Mouse (Mus musculus): ENCODE measurements around the gene Mipep. TPM values are rescaled to one million over a fixed set of nuclear protein-coding genes. Genes with fewer than 3 reads are reported as not detected.

The Mipep gene
- polyA plus RNA-seq, 2 experiments, result 7.5 to 12.6 TPM

GRCm38 (mm10) chr14:60747154-60747870 is 37.1 kb upstream of the Mipep start:
- ATAC-seq (ENCODE audit: insufficient read depth) (no peak), DNase-seq (ENCODE audit: low read depth in 3 of 3, low spot score in 3 of 3) (no peak)
- H3K4me2 ChIP-seq (ENCODE audit: low read depth), result no peak overlapping the region
- no peaks in the 10 kb centered on the region for H3K9me3 ChIP-seq (ENCODE audit: control insufficient read depth, low read length)
- 0 out of 4 replicates have a peak, but pooled peaks cover 0 to 6% of the 10 kb centered on the region in 2 experiments for H3K4me1 ChIP-seq (replicated peaks; ENCODE audit: control insufficient read depth in 2 of 2, insufficient read depth in 2 of 2, low read length in 1 of 2)
- no peak overlapping the region for H3K27ac ChIP-seq
- WGBS (ENCODE audit: insufficient replicate concordance), result 69% methylated on average over 21 of the region's 21 CpGs
- H3K4me3 ChIP-seq (ENCODE audit: insufficient read depth in 1 of 2, low read depth in 2 of 2, low read length in 2 of 2), result no peak overlapping the region
- H3K36me3 ChIP-seq (replicated peaks; ENCODE audit: control insufficient read depth, insufficient read depth, low read depth), result no peaks in the 10 kb centered on the region; the same call in 1 of the 2 replicates
- no peaks in the 10 kb centered on the region for H3K27me3 ChIP-seq (ENCODE audit: control insufficient read depth, insufficient read depth, low read length)
- TF ChIP-seq EP300 (IDR thresholded peaks at IDR 0.05; ENCODE audit: low read depth), result no peak
- no peak for TF ChIP-seq CTCF (IDR thresholded peaks at IDR 0.05; ENCODE audit: low read depth)
- no peak overlapping the region for H3K9ac ChIP-seq (replicated peaks)

GRCm38 (mm10) chr14:60749880-60750279 is 34.5 kb upstream of the Mipep start:
- Histone ChIP-seq H3K27me3 (ENCODE audit: control insufficient read depth, insufficient read depth, low read length) (no peaks in the 10 kb centered on the region), H3K9me3 (ENCODE audit: control insufficient read depth, low read length) (no peaks in the 10 kb centered on the region), H3K4me1 (replicated peaks; ENCODE audit: control insufficient read depth in 2 of 2, insufficient read depth in 2 of 2, low read length in 1 of 2) (0 out of 4 replicates have a peak, but pooled peaks cover 0 to 3% of the 10 kb centered on the region in 2 experiments), H3K4me2 (ENCODE audit: low read depth) (no peak overlapping the region), H3K27ac (no peak overlapping the region), H3K9ac (replicated peaks) (no peak overlapping the region), H3K36me3 (replicated peaks; ENCODE audit: control insufficient read depth, insufficient read depth, low read depth) (peaks cover 12% of the 10 kb centered on the region; the same call in 1 of the 2 replicates), H3K4me3 (ENCODE audit: insufficient read depth in 1 of 2, low read depth in 2 of 2, low read length in 2 of 2) (no peak overlapping the region)
- TF ChIP-seq CTCF (IDR thresholded peaks at IDR 0.05; ENCODE audit: low read depth) (no peak), EP300 (IDR thresholded peaks at IDR 0.05; ENCODE audit: low read depth) (no peak)
- no peak for DNase-seq (ENCODE audit: low read depth in 3 of 3, low spot score in 3 of 3)
- WGBS (ENCODE audit: insufficient replicate concordance), result 63% methylated on average over 12 of the region's 12 CpGs
- no peak for ATAC-seq (ENCODE audit: insufficient read depth)

- H3K27me3 ChIP-seq (ENCODE audit: control insufficient read depth, insufficient read depth, low read length), result no peaks in the 10 kb centered on the region
- 82% methylated on average over 16 of the region's 16 CpGs for WGBS (ENCODE audit: insufficient replicate concordance)
- H3K4me2 ChIP-seq (ENCODE audit: low read depth), result no peak overlapping the region
- DNase-seq (ENCODE audit: low read depth in 3 of 3, low spot score in 3 of 3), result no peak
- no peaks in the 10 kb centered on the region for H3K4me1 ChIP-seq (replicated peaks; ENCODE audit: control insufficient read depth in 2 of 2, insufficient read depth in 2 of 2, low read length in 1 of 2)
- TF ChIP-seq CTCF (IDR thresholded peaks at IDR 0.05; ENCODE audit: low read depth) (no peak), EP300 (IDR thresholded peaks at IDR 0.05; ENCODE audit: low read depth) (no peak)
- ATAC-seq (ENCODE audit: insufficient read depth), result no peak
- no peak overlapping the region for H3K9ac ChIP-seq (replicated peaks)
- H3K9me3 ChIP-seq (ENCODE audit: control insufficient read depth, low read length), result no peaks in the 10 kb centered on the region
- H3K27ac ChIP-seq, result no peak overlapping the region
- peaks cover 18% of the 10 kb centered on the region; the same call in 1 of the 2 replicates for H3K36me3 ChIP-seq (replicated peaks; ENCODE audit: control insufficient read depth, insufficient read depth, low read depth)
- no peak overlapping the region for H3K4me3 ChIP-seq (ENCODE audit: insufficient read depth in 1 of 2, low read depth in 2 of 2, low read length in 2 of 2)
Measured at GRCm38 (mm10) chr14:60751581-60751980, 32.8 kb upstream of the Mipep start.

DNA sequence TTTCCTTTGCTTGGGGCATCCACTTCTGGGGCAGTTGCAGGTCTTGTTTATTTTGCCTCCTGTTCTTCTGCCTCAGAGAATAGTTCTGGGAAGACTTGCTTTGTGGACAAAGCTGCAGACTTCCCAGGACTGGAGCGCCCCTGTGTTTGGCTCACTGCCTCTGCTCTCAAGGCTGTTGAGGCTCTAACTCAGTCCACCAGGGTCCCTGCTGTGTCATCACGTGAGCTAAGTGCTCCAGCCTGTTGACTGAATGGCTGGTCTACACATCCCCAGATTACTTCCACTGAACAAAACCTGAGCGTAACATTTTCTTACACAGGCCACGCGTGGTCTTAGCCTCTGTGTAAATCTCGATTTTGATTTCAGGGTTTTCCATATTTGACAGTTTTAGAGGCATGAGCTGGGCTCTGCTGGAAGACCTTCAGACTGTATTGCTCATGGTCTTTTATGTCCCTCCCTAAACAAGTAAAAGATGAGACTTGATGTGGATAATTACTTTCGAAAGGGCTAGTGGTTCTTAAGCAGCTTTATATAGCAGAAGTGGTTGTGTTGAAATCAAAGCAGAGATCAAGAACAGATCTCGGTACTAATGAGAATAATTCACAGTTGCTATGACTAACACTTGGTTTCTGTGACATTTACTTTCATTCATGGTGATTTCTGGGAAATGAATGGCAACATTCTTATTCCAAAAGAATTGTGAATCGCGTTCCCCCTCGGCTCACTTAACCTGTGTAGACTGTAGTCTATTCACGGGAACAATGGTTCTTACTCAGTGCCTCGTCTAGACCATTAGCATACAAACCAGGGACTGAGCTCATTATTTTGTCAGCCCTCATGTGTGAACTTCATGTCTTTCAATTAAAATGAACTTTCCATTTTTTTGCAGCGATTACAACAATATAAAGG is 31.2 kb upstream of the Mipep start:
- TF ChIP-seq CTCF (IDR thresholded peaks at IDR 0.05; ENCODE audit: low read depth) (no peak), EP300 (IDR thresholded peaks at IDR 0.05; ENCODE audit: low read depth) (no peak)
- WGBS (ENCODE audit: insufficient replicate concordance), result 83% methylated on average over 14 of the region's 14 CpGs
- H3K4me3 ChIP-seq (ENCODE audit: insufficient read depth in 1 of 2, low read depth in 2 of 2, low read length in 2 of 2), result no peak overlapping the region
- no peak overlapping the region for H3K9ac ChIP-seq (replicated peaks)
- peaks cover 18% of the 10 kb centered on the region; the same call in 1 of the 2 replicates for H3K36me3 ChIP-seq (replicated peaks; ENCODE audit: control insufficient read depth, insufficient read depth, low read depth)
- ATAC-seq (ENCODE audit: insufficient read depth) (no peak), DNase-seq (ENCODE audit: low read depth in 3 of 3, low spot score in 3 of 3) (no peak)
- no peaks in the 10 kb centered on the region for H3K4me1 ChIP-seq (replicated peaks; ENCODE audit: control insufficient read depth in 2 of 2, insufficient read depth in 2 of 2, low read length in 1 of 2)
- H3K27me3 ChIP-seq (ENCODE audit: control insufficient read depth, insufficient read depth, low read length), result no peaks in the 10 kb centered on the region
- H3K4me2 ChIP-seq (ENCODE audit: low read depth), result no peak overlapping the region
- no peaks in the 10 kb centered on the region for H3K9me3 ChIP-seq (ENCODE audit: control insufficient read depth, low read length)
- H3K27ac ChIP-seq, result no peak overlapping the region

DNA sequence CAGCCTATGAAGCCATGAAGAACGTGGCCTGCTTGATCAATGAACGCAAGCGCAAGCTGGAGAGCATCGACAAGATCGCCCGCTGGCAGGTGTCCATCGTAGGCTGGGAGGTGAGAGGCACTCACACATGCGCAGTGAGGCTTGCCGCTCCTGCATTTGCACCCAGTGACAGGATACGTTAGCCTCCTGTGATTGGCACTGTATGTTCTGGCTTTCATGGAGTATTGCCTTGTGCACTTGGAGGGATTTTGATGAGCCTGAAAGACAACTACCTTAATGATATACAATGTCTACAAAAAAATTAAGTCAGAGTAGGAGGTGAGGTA is 30.6 kb upstream of the Mipep start:
- H3K9ac ChIP-seq (replicated peaks), result no peak overlapping the region
- no peaks in the 10 kb centered on the region for H3K4me1 ChIP-seq (replicated peaks; ENCODE audit: control insufficient read depth in 2 of 2, insufficient read depth in 2 of 2, low read length in 1 of 2)
- TF ChIP-seq CTCF (IDR thresholded peaks at IDR 0.05; ENCODE audit: low read depth) (no peak), EP300 (IDR thresholded peaks at IDR 0.05; ENCODE audit: low read depth) (no peak)
- no peak for ATAC-seq (ENCODE audit: insufficient read depth)
- WGBS (ENCODE audit: insufficient replicate concordance), result 94% methylated on average over 10 of the region's 10 CpGs
- H3K4me3 ChIP-seq (ENCODE audit: insufficient read depth in 1 of 2, low read depth in 2 of 2, low read length in 2 of 2), result no peak overlapping the region
- DNase-seq (ENCODE audit: low read depth in 3 of 3, low spot score in 3 of 3), result no peak
- H3K36me3 ChIP-seq (replicated peaks; ENCODE audit: control insufficient read depth, insufficient read depth, low read depth), result peaks cover 18% of the 10 kb centered on the region; the same call in 1 of the 2 replicates
- H3K27ac ChIP-seq, result no peak overlapping the region
- no peaks in the 10 kb centered on the region for H3K9me3 ChIP-seq (ENCODE audit: control insufficient read depth, low read length)
- no peaks in the 10 kb centered on the region for H3K27me3 ChIP-seq (ENCODE audit: control insufficient read depth, insufficient read depth, low read length)
- no peak overlapping the region for H3K4me2 ChIP-seq (ENCODE audit: low read depth)
